Mouse (Mus musculus): ENCODE results near the gene Gm17693. TPM values are rescaled to one million over a fixed set of nuclear protein-coding genes. Genes with fewer than 3 reads are reported as not detected.
"Not testable (repeated sequence)": the region's sequence is repeated elsewhere in the genome, so short reads cannot be mapped to it uniquely, and the experiment has no call there.

Gene Gm17693
- polyA plus RNA-seq (2014; fragmentation: Nextera tagmentation; extraction: Ambion mirVana) = not detected in 2 replicates

- H3K27ac ChIP-seq (ENCODE audit: low read depth, low read length); ATAC-seq (replicated peaks; ENCODE audit: low FRiP score): not testable (repeated sequence)
Observed at GRCm38 (mm10) chrX:125705144-125705543, at the start of gene Gm17693. TSS of gene Gm17693 (plus strand) at chrX:125705444.

More at GRCm38 (mm10) chrX:125705144-125705543, at the start of gene Gm17693:
- DNase-seq (ENCODE audit: low spot score); H3K4me2 ChIP-seq; H3K9me3 ChIP-seq (ENCODE audit: control insufficient read depth, low read length); H3K27me3 ChIP-seq (replicated peaks; ENCODE audit: control insufficient read depth, insufficient read depth, low read length); H3K36me3 ChIP-seq (ENCODE audit: control insufficient read depth, insufficient read depth, low read length); H3K9ac ChIP-seq (ENCODE audit: low read depth, low read length); H3K4me3 ChIP-seq (ENCODE audit: low read depth, low read length); H3K4me1 ChIP-seq (replicated peaks; ENCODE audit: control insufficient read depth, insufficient read depth, low read length): not testable (repeated sequence)
- no CpG with 5 or more reads among the region's 4 CpGs for WGBS
